Mouse (Mus musculus) right cerebral cortex, postnatal 36 days (tissue): ENCODE results near the gene Egflam.
A peak's percentile ranks its signal among the peaks of the same experiment; 100 is the strongest.

Source experiments
- DNase-seq, 2 experiments: peaks; one replicate each; pipeline ENCODE4 v3.0.0; 2022; ENCODE audit warnings: low spot score in 2 of 2, mixed read lengths in 1 of 2

Gene Egflam

GRCm38 (mm10) chr15:7180576-7180975, 217.6 kb downstream of the Egflam start:
- peak in 1 of 2 experiments; percentile 16 for DNase-seq

- no peak for DNase-seq
Observed at GRCm38 (mm10) chr15:7173776-7174175, 224.4 kb downstream of the Egflam start.

GRCm38 (mm10) chr15:7173346-7173745, 224.8 kb downstream of the Egflam start:
- DNase-seq: no peak

- DNase-seq: no peak
Observed at GRCm38 (mm10) chr15:7172875-7173274, 225.3 kb downstream of the Egflam start.

- DNase-seq: no peak
Observed at GRCm38 (mm10) chr15:7167906-7168532, 230.2 kb downstream of the Egflam start.

- no peak for DNase-seq
Observed at GRCm38 (mm10) chr15:7167238-7167905, 230.8 kb downstream of the Egflam start.

- no peak for DNase-seq
Observed at GRCm38 (mm10) chr15:7166735-7167134, 231.5 kb downstream of the Egflam start.

GRCm38 (mm10) chr15:7163851-7164250, 234.3 kb downstream of the Egflam start:
- DNase-seq: no peak

- DNase-seq: no peak
Observed at GRCm38 (mm10) chr15:7160321-7160720, 237.9 kb downstream of the Egflam start.

- DNase-seq: no peak
Observed at GRCm38 (mm10) chr15:7159869-7160268, 238.3 kb downstream of the Egflam start.

- no peak for DNase-seq
Observed at GRCm38 (mm10) chr15:7157658-7158057, 240.5 kb downstream of the Egflam start.
